Mouse (Mus musculus) kidney, adult 9 months (tissue): ENCODE data around the gene Cldn10.

ENCODE experiments used
- DNase-seq: peaks from one replicate; pipeline ENCODE4 v3.0.0; 2022

The Cldn10 gene

GRCm38 (mm10) chr14:118920654-118921053, 132.9 kb downstream of the Cldn10 start:
- DNase-seq = no peak

GRCm38 (mm10) chr14:118922251-118922650, 134.5 kb downstream of the Cldn10 start:
- DNase-seq = no peak

- DNase-seq = no peak
Observed at GRCm38 (mm10) chr14:118922667-118923184, 135.0 kb downstream of the Cldn10 start.
